Mouse (Mus musculus): ENCODE measurements around the gene Fam83g. TPM values are rescaled to one million over a fixed set of nuclear protein-coding genes. Genes with fewer than 3 reads are reported as not detected.
"Not testable (repeated sequence)": the region's sequence is repeated elsewhere in the genome, so short reads cannot be mapped to it uniquely, and the experiment has no call there.

Gene Fam83g
- total RNA-seq (2021), result under 1 TPM; 0.07 to 0.24 TPM
- long read RNA-seq, experiment 1, partial matches to known transcripts, result 0 of 1 reads
- long read RNA-seq, experiment 1, other reads (novel, unspliced or antisense), result 0 of 1 reads
- long read RNA-seq, experiment 2, result 0 reads

DNA sequence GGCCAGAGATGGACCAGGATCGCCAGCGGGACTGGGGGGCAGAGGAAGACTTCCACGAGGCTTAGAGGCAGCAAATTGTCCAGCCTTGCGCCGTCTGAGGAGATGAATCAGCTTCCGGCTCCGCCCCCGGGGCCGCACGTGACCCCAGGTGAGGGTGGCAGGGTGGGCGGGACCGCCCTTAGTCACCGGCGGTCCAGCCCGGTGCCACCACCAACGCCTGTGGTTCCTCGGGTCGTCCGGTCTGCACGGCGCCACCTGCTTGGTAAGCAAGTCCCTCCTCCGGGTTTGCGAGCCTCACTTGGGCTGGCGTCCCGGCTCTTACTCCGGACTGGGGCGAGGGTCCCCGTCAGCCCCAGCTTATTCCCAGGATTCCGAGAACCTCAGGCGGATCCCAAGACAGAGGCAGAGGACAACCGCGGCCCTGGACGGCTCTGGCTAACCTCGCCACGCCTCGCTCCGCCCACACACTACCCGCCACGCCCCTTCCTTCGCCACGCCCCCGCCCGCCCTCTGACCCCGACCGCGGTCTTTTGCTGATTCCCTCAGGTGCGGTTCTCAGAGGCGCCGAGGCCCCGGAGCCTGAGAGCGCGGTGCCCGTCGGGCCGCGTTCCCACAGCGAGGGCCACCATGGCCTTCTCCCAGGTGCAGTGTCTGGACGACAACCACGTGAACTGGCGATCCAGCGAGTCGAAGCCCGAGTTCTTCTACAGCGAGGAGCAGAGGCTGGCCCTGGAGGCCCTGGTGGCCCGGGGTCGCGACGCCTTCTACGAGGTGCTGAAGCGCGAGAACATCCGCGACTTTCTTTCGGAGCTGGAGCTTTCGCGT lies at the start of gene Fam83g:
Gene Fam83g, plus strand, starts transcription at position 185 of the 825 bp plus-strand sequence.
- peak; percentile 33 to 56 for DNase-seq
- intact Hi-C loops (cut with DNase I), result no loop called here

DNA sequence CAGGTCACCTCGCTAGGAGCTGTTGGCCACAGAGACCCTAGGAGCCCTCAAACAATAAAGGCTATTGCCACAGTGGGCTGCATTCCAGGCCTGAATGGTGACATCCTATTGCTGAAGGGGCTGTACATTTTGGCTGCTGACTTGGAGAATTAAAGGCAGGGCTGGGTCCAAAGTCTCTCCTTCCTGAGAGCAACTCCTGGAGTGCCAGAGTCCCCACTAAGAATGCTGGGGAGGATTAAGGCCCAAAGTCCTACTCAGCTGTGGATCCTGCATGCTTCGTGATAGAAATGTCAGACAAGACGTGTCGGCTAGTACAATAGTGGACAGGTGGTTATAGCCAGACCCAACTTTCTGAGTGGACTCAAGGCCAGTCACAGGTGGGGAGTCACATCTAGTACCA lies 47.6 kb upstream of the Fam83g start:
- DNase-seq; intact Hi-C loops (cut with DNase I): not testable (repeated sequence)

DNA sequence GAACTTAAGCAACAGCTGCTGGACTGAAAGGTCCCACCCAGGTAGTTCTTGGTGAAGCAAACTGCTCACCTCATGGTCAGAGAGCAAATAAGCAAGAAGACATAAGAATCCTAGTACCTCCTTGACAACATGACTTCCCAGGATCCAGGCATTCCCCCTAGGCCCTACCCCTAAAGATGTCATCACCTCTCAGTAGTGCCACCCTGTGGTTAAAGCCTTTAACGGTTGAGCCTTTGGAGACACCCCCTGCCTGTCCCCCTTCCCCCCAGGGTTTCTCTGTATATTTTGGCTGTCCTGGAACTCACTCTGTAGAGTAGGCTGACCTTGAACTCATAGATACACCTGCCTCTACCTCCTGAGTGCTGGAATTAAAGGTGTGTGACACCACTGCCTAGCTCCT lies 46.5 kb upstream of the Fam83g start:
- DNase-seq, result no peak
- intact Hi-C loops (cut with DNase I), result no loop called here

DNA sequence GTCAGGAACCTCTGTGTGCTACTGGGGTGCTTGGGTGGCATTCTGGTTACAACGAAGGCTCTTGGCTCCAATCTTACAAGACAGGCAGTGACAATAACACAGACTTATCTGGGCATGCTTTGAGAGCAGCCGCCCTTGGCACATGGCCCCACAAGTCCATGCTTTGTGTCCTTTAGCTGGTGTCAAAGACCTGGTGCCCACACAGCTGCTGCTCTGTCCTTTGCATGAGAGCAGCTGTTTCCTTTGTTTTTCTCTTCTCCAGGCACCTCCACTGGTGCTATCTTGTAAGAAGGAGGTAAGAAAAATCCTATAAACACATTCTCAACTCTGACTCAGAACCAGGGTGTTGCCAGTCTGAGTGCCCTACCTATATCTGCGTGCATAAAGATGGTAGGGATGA lies 46.0 kb upstream of the Fam83g start:
- intact Hi-C loops (cut with DNase I), result no loop called here
- DNase-seq, result no peak

DNA sequence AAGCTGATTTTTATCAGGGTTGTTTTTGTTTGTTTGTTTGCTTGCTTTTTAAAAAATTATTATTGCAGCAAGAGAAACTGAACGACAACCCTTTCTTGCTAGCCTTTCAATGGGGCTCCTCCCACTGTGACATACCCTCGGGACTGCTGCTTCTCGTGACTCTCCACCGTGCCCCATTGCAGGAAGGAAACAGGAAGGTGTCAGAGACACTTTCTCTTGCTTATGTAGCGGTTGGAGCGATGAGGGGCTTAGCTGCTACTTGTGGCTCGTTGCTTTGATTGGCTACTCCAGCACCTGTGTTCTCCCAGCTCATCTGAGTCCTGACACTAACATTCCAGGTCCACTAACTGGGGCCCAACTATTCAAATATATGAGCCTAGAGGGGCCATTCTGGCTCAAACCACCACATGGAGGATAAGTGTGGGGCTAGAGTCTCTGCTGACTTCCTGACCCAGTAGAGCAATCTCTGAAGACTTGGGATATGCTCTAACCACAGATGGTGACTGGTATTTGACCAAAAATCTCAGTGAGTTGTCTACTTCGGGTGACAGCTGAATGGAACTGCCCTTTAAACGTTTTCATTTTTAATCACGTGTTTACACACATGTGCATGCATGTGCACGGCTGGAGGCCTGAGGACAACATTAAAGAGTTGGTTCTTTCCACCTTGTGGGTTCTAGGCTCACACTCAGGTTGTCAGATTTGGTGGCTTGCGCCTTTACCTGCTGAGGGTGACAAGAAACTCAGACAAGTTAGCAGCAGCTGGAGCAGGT lies 44.9 kb upstream of the Fam83g start:
- intact Hi-C loops (cut with DNase I), result no loop called here

DNA sequence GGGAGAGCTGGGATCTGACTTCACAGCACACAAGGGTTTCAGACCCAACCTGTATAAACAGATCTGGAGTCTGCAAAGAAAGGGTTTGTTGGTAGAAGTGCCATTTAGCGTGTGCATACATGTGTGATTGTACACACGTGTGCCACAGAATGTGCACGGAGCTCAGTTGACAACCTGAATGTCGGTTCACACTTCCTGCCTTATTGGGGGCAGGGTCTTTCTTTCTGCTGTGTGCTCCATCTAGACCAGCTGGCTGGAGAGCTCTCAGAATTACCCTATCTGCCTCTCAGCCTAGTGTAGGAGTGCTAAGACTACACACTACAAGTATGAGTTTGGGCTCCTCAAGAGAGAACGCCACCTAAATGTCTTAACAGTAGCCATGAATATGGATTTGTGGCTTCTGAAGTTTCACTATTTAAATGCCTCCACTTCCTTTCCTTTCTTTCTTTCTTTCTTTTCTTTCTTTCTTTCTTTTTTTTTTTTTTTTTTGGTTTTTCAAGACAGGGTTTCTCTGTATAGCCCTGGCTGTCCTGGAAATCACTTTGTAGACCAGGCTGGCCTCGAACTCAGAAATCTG lies 44.2 kb upstream of the Fam83g start:
- intact Hi-C loops (cut with DNase I), result no loop called here
- DNase-seq, result no peak

More for the DNA sequence above, 44.9 kb upstream of the Fam83g start:
- DNase-seq, result no peak

DNA sequence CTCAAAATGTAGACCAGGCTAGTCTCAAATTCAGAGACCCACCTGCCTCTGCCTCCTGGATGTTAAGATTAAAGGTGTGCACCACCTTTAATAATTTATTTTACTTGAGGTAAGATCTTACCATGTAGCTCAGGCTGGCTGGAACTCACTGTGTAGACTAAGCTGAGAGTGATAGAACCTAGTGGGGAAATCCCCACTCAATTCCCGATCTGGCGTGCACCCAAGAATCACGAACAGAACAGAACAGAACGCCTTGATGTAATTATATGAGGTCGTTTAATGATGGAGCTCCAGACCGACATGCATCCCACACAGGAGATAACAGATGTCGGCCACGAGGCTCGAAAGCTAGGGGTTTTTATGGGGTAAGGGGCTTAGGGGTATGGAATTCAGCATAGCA lies 43.3 kb upstream of the Fam83g start:
- intact Hi-C loops (cut with DNase I); DNase-seq: not testable (repeated sequence)

DNA sequence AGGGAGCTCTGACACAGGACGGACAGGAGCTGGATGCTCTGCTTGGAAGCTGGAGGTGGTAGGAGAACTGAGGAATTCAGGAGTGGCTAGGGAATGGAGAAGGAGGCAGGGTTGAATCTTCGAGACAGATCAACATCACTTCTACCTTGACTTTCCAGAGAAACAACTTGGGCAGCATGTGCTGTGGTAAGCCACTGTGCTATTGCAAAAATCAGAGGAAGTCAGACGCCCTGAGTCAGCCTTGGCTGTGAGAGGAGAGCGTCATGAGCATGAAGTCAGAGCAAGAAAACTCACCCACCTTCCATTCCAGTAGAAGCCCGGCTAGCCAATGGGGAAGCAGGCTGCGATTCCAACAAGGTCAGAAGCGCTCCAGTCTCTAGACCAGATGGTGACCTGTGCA lies 41.8 kb upstream of the Fam83g start:
- no peak for DNase-seq
- intact Hi-C loops (cut with DNase I), result no loop called here

DNA sequence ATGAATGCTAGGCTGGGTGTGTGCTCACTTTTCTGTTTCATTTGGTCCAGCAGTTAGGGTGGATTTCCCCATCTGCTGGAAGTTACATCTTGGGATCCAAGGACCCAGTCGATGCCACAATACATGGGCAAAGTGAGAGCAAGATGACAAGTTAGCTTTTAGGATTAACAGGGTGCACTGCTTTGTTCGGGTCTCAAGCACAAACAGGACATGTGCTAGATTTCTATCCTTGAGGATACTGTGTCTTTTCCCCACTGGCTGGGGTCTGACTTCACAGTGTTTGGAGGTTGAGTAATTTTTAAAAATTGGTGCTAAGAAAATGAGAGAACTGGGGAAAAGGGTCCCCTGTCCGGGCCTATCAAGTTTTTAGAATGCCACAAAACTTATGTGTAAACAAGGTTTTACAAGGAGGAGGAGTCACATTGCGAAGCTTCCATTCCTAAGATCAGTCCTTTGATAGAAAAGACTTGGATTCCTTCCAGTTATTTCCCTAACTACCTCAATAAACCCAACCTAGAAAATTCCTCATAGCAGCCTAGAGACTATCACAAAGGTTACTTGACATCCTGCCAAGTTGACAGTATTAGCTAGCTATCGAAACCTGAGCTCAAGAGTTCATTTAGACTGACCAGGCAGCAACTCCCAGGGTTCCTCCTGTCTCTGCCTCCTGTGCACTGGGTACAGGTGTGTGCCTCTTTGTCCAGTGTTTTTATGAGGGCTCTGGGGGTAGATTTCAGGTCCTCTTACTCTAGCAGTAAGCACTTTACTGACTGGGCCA lies 40.5 kb upstream of the Fam83g start:
- DNase-seq, result no peak
- intact Hi-C loops (cut with DNase I), result no loop called here

DNA sequence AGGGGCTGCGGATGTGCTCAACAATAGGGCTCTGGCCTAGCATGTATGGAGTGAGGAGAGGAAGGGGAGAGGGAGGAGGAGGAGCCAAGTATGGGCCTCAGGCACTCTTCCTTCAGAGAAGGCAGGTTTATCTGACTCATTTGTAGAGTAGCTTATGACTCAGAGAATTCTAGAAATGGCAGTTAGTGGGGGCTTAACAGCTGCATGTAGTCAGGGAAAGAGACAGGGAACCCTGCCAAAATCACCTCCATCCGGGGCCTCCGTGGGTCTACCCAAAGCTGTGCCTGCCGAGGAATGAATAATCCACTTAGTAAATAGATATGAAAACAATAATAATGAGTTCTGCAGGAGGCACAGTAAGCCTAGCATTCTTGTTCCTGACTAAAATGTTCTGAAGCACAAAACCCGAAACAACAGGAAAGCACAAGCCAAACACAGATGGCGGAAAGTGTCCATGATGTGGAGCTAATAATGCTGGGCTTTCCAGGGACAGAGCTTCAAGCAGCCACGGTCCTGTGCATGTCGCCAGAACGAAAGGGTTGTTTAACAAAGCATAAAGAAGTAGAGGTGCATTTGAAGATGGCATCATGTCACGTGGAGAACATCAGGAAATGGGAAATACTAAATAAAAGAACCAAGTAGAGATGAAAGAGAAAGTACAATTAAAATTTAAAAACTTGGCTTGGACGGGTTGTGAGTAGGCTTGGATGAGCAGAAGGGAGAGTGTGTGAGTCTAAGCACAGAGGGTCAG lies 39.1 kb upstream of the Fam83g start:
- intact Hi-C loops (cut with DNase I), result no loop called here

DNA sequence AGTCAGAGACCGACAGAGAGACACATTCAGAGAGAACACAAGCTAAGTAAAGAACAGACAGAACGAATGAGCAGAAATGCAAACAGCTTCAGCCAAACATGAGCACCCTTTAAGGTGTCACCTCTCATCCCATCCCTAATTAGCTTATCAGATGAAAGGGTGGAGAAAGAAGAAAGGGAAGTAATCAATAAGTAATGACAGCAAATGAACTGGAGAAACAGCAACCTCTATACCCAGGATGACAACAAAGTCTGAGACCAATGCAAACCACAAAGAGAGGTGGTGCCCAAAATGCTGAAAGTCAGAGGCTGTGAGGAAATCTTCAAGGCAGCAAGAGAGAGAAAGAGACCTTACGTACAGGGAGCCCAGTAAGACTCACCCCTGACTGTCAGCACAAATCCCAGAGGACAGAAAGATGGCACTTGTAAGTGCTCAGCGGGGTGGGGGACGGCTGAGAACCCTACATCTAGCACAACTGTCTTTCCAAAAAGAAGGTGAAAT lies 38.5 kb upstream of the Fam83g start:
- intact Hi-C loops (cut with DNase I), result no loop called here

More for the DNA sequence above, 39.1 kb upstream of the Fam83g start:
- DNase-seq, result no peak

DNA sequence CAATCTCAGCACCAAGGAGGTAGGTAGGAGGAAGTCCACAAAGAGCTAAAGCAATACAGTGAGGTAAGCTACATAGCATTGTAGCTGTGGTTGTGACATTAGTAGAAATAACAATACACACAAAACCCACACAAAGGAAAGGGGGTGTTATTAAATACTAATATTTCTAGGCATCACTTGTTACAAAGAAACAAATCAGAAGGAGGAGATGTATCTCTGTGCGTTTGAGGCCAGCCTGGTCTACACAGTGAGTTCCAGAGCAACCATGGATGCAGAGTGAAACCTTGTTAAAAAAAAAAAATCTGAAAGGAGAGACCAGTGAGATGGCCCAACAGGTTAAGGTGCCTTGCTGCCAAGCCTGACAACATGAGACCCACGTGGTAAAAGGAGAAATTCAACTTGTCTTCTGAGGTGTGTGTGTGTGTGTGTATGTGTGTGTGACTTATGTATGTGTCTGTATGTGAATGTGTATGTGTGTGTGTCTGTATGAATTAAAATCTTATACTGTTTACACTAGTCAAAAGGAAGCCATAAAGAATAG lies 37.3 kb upstream of the Fam83g start:
- intact Hi-C loops (cut with DNase I), result no loop called here
- DNase-seq, result no peak

More for the DNA sequence above, 38.5 kb upstream of the Fam83g start:
- DNase-seq, result no peak

DNA sequence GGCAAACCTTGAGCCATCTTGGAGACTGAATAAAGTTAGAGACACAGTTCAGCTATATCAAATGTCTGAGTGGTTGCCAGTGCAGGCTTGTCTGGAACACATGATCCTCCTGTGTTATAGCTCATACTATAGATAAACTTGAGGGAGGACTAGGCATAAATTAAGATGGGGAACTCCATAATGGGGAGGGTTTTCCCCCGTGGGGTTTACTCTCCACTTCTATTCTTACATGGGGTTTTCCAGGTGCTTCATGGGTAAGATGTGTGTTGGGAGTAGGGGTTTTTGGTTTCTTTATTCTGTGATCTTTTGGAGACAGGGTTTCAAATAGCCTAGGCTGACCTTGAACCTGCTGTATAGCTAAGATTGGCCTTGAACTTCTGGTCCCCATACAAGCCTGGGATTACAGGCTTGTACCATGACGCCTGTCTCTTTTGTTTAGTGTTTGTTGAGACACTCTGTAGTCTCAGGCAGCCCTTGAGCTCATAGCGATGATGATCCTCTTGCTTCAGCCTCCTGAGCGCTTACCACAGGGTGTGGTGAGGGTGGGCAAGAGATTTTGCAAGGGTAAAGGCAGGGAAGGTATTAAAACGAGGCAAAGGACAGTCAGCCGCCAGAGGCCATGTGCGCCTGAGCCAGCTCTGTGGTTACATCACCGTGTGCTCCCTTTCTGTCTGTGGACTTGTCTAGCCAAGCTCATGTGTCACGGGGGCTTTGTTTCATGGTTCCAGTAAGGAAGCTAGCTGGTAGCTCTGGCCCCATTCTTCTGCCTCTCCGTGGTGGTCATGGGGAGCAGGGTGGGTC lies 36.6 kb upstream of the Fam83g start:
- no peak for DNase-seq
- intact Hi-C loops (cut with DNase I), result no loop called here

DNA sequence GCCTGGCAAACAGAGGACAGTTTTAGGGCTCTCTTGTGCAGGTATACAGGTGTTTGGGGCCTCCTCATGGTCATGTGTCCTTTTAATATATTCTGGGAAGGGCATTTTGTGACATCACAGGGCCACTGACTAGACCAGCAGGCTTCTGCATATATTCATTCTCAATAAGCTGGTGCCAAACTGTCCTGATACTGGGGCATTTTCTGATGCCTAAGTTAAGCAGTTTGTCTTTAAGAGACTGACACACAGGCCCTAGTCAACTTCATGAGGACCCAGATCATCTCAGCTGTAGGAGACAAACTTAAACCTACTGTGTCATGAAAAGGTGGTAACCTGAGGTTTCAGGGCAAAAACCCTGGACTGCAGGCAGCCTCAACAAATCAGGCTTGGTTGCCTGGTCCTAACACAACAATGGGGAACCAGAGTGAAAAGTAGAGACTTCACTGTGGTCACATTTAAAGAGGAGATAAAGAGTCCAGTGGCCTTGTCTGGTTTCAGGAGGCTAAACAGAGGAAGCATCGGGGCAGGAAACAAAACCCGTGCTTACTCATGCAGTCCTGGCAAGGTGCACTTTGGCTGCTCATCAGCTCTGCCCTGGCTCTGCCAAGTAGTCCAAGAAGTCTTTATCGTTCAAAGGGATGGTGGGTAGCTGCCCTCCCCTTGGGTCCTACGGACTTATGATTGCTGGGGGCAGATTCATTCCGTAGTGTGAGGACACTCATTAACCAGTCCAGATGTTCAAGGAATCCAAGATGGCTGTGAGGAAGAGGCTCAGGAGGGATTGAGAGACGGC lies 35.7 kb upstream of the Fam83g start:
- intact Hi-C loops (cut with DNase I), result no loop called here
- DNase-seq, result no peak

DNA sequence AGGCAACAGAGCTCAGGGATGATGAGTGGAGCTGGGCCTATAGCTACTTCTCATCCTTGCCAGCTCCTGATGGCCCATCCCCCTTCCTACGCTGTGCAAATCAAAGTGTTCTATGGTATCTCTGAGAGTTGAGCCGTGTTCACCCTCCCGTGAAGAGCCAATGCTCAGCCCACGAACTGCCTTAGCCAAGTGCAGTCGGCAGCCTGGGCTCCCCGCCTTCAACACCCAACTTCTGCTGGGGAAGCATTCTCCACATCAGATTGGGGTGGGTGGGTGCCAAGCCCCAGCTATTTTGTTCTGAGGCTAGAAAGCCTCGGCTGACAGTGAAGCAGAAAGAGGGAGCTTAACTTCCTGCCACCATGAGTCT lies 35.2 kb upstream of the Fam83g start:
- DNase-seq, result no peak
- intact Hi-C loops (cut with DNase I), result no loop called here

DNA sequence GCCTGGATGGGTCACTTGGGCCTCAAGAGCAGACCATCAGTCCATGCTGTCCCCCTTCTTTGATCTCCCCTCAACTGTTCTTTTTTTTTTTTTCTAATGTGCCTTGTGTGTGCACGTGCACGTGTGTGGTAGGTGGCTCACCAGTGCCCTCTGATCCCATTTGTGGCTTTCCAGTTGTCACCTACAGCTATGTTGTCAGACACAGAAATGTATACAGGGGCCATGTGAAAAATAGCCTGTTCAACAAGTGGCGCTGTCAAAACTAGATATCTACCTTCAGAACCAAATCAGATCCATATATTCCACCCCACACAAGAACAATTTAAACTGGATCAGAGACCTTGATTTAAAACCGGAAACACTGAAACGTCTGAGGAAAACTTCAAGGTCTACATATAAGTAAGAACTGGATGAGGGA lies 34.7 kb upstream of the Fam83g start:
- DNase-seq, result no peak
- intact Hi-C loops (cut with DNase I), result no loop called here

DNA sequence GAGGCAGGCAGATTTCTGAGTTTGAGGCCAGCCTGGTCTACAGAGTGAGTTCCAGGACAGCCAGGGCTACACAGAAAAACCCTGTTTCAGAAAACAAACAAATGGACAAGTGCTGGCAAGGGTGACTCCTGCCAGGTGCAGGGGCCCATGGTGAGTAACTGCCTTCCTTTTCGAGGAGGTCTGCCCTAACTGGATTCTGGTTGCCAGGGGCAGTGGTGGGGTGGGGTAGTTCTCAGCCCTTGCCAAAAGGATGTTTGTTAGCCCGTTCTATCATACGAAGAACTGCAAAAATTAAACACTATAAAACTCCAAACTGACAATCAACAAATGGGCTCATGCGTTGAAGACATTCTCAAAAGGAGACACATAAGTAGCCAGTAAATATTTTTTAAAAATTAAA lies 34.3 kb upstream of the Fam83g start:
- intact Hi-C loops (cut with DNase I), result no loop called here
- no peak for DNase-seq

Data from heart, postnatal 14 days (tissue).